Mouse (Mus musculus) heart, adult 8-10 months (tissue): ENCODE data around the gene Ptbp1. TPM values are rescaled to one million over a fixed set of nuclear protein-coding genes. Genes with fewer than 3 reads are reported as not detected.

Source experiments
- DNase-seq: peaks from one replicate; pipeline ENCODE4 v3.0.0; 2022; ENCODE audit warnings: low spot score
- total RNA-seq, 4 experiments: library from RNA; stranded (reverse); gene quantifications; 2 replicates each; pipeline ENCODE4 v1.2.4; 2022

Ptbp1 gene
- 10 to 100 TPM; 45.4 to 57.7 (median 49.9) TPM for total RNA-seq

GRCm38 (mm10) chr10:79853860-79854795 lies at the start of gene Ptbp1:
Gene Ptbp1, plus strand, starts transcription at chr10:79854427.
- DNase-seq = peak; percentile 98

GRCm38 (mm10) chr10:79805636-79806035 lies 48.6 kb upstream of the Ptbp1 start:
- DNase-seq = peak; percentile 77

GRCm38 (mm10) chr10:79806331-79806730 lies 47.9 kb upstream of the Ptbp1 start:
- DNase-seq = no peak

- DNase-seq = peak; percentile 57
These were observed 47.3 kb upstream of the Ptbp1 start for GRCm38 (mm10) chr10:79806972-79807371.

DNA sequence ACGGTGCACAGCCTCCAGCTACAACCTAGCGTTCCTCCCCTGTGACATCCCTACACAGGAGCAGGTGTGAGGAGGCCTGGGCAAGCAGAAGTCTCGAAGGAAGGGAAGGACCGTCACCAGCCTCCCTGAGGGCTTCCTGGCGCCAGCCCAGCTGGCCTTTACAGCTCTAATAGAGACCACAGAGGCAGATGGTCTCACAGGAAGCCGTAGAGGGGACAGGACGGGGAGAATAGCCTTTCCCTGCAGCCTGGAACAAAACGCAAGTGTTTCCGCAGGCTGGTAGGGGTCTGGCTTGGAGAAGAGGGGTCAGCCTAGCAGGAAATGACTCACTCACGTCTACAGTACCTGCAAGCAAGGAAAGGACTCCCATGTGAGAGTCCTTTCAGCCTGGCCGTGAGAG lies 46.4 kb upstream of the Ptbp1 start:
- peak; percentile 78 for DNase-seq

DNA sequence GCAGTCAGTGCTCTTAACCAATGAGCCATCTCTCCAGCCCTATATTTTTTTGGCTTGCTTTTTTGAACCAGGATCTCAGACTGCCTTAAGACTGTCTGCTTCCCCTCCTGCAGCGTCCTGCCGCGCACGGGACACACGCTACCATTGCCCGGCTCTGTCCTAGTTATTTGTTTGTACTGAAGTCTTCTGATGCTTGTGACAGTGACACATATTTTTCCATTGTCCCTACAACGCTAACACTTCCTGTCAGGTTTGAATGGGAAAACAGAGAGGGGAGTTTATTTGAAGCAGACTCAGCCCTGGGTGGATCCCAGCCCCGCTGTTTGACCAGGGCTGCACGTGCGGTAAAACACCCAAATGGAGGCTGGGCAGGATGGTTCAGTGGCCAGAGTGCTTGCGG lies 45.5 kb upstream of the Ptbp1 start:
- DNase-seq = peak; percentile 49

DNA sequence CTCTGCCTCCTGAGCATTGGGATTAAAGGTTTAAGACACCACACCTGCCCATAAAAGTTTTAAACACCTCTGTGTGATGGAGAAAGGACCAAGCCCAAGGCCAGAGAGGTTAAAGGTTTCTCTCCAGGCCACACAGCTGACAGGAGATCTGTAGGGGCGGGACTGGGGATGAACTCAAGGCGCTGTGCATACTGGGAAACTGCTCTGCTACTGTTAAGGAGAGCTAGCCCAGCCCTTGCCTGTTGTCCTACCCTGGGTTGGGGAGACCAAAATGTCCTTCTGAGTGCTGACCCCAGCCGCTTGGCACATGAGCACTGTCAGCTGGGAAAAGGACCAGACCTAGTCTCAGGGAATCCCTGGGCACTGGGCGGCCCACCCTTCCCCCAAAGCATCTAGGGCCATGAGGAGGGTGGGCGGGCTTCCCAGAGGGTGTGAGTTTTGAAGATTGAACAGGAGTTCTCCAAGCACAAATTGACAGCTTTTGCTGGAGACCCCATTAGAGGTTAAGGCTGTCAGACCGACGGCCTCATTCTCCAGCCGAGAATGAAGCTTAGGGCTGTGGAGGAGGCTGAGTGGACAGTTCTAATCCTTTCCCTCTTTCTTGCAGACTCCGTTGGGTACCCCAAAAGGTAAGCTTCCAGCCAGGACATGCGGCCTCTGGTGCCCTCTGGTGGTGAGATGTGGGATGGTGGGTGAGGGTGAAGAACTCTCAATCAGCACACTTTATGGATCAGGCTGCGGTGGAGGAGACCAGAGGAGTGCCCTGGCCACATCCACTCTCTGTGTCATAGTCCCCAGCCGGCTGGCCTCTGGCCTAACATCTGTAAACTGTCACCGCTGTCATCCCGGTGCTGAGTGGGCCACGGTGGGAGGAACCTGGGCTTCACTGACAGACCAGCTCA lies 42.2 kb upstream of the Ptbp1 start:
- DNase-seq = peak; percentile 87

GRCm38 (mm10) chr10:79814271-79814842 lies 39.9 kb upstream of the Ptbp1 start:
- DNase-seq = no peak

DNA sequence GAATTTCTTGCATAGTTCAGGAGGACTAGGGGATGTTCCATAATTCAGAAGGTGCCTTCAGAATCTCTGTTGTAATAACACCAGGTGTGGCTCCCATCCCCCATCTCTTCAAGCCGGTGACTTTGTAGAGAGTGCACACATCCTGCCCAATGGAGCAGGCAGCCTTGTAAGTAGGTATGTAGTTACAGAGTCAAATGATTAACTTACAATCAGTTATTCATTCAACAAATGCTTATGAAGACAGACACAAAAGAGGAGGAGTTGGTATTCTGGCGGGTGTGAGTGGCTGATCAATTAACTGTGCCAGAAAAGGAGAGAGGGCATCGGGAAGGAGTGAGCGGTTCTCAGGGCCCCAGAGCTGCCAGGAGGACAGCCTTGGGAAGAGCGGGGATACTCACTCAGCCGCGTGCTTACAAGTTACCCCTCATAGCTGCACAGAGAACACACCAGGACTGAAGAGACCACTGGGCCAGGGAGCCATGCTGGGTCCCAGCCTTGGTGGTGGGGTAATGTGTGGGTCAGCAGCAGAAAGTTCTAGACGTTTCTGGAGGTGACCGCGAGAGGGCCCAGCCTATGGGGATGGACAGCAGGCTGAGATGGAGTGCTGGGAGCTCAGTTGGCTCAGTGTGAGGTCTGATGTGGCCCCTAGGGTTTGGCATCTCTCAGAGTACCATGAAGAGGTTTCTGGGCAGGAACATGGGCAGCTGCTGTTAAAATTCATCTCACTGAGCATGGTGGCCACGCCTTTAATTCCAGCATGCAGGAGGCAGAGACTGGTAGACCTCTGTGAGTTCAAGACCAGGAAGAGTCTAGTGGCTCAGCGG lies 38.3 kb upstream of the Ptbp1 start:
- no peak for DNase-seq

- no peak for DNase-seq
These were observed 37.1 kb upstream of the Ptbp1 start for GRCm38 (mm10) chr10:79817111-79817510.

GRCm38 (mm10) chr10:79818225-79818624 lies 36.0 kb upstream of the Ptbp1 start:
- DNase-seq = no peak

DNA sequence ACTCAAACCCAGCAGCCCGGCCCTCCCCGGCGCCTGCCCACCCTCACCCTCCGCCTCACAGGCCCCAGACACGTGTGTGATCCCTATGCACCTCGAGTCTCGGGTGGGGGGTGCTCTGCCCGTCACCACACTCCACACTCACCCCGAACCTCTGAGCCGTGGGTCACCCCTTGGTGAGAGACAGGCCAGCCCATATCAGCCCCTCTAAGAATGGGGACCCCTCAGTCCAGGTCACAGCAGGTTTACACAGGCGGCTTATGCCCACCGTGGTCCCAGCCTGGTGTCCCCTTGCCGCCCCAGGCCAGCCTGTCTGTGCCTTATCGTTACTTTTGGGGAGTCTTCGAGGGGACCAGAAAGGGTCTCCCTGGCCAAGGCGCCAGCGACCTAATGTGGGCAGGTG lies 34.6 kb upstream of the Ptbp1 start:
- no peak for DNase-seq

GRCm38 (mm10) chr10:79820277-79820676 lies 34.0 kb upstream of the Ptbp1 start:
- no peak for DNase-seq

- no peak for DNase-seq
These were observed 33.4 kb upstream of the Ptbp1 start, which contains the start of gene Misp for GRCm38 (mm10) chr10:79820782-79821181. Gene Misp, plus strand, starts transcription at chr10:79820989.

GRCm38 (mm10) chr10:79821731-79822130 lies 32.5 kb upstream of the Ptbp1 start:
- no peak for DNase-seq

- no peak for DNase-seq
These were observed 31.9 kb upstream of the Ptbp1 start for GRCm38 (mm10) chr10:79822372-79822771.

DNA sequence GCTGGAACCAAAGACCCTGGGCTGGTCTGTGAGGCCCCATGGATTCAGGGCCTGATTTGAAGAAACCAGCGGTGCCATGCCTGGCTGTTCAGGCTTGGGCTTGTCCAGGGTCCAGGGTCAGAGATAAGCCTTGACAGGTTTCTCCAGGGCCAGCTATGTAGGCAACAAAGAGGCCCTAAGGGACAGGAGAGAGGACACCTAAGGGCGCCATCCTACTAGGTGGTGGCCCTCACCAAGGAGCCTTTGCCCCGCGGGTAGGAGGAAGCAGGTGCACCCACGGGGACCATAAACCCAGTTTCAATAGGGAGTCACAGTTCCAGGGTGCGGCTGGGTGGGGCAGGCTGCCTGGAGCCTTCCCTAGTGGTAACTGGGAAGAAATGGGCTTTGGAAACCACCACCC lies 31.2 kb upstream of the Ptbp1 start:
- no peak for DNase-seq

DNA sequence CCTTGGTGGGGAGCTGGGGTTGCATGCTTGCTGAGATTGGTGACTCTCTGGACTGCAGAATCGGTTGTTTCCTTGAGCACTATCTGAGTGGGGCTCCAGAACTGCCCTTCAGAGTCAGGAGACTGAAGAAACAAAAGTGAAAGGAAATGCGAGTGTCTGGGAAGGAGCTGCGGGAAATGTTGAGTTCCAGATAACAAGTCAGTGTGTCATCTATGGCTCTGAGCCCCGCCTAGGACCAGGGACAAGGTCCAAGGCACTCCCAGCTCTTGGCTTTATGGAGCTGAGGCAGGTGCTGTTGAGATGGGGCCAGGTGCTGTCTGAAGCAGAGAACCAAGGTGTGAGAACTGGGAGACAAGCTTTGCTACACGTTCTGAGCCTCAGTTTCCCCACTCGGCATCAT lies 29.8 kb upstream of the Ptbp1 start:
- DNase-seq = no peak

- DNase-seq = no peak
These were observed 22.6 kb upstream of the Ptbp1 start for GRCm38 (mm10) chr10:79831583-79831982.

DNA sequence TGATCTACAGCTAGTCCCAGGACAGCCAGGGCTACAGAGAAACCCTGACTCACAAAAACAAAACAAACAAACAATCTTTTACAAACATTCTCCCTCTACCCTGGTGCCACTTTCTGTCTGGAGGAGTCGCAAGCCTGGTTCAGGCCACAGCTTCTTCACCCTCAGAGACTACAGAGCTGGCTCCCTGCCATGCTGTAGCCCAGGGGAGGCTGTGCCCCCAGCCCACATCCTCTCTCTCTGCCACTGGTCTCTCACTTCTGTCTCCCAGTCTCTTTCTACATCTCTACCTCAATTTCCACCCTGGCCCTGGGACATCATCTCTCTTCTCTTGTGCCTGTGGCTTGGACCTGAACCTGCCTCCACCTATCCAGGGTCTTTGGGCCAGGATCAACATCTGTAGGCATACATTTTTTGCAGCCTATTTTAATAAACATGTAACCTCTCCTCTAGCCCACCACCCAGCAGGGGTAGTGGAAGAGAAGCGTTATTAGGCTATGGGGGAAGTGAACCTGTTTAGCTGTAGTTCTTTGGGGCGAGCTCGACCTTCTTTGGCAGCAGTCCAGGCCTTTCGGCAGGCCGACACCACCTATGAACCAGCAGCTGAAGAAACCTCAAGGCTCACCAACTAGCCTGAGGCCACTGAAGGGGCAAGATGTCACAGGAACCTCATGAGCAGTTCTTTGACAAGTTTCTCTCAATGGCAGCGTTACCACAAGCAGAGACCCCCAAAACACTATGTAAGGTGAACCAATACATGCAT lies 22.0 kb upstream of the Ptbp1 start:
- no peak for DNase-seq
